Mouse (Mus musculus) naive thymus-derived CD4-positive, alpha-beta T cell, adult 2 months (primary cell): ENCODE measurements around the gene Frmd4b.

ENCODE experiments used
- DNase-seq: peaks from one replicate; pipeline ENCODE4 v3.0.0-alpha.2; 2011; ENCODE audit warnings: low read depth

Gene Frmd4b

GRCm38 (mm10) chr6:97579704-97580103, 37.6 kb downstream of the Frmd4b start:
- DNase-seq, result no peak

DNA sequence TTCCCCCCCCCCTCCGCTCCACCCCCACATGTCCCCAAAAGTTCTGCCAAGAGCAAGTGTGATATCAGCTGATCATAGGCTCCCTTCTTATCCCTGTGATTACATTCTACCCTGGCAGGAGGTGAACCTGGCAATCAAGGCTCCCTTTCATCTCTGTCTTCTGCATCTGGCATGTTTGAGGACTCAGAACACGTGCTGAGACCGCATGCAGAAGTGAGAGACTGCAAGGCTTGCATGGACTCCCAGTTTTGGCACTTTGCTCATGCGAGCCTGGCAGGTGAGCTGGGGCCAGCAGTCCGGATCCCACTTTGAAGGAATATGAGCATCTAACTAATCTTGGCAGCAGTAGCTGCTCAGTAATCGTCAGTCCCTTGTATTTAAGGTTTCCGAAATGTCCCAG, 39.1 kb downstream of the Frmd4b start:
- no peak for DNase-seq

DNA sequence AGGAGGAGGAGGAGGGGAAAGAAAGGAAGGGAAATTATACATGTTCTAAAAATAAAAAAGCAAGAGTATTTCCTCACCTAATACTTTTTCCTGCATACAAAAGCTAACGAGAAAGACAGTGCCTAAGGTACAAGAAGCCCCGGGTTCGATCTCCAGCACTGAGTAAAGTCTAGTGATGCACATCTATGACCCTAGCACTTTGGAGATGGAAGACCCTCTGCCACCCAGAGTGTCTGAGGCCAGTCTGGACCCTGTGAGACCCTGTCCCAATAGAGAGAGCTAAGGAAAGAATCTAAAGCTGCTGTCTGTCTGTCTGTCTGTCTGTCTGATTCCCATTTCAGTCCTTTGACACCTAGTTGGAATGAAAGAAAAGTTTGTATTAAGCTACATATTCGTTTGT, 40.0 kb downstream of the Frmd4b start:
- no peak for DNase-seq

DNA sequence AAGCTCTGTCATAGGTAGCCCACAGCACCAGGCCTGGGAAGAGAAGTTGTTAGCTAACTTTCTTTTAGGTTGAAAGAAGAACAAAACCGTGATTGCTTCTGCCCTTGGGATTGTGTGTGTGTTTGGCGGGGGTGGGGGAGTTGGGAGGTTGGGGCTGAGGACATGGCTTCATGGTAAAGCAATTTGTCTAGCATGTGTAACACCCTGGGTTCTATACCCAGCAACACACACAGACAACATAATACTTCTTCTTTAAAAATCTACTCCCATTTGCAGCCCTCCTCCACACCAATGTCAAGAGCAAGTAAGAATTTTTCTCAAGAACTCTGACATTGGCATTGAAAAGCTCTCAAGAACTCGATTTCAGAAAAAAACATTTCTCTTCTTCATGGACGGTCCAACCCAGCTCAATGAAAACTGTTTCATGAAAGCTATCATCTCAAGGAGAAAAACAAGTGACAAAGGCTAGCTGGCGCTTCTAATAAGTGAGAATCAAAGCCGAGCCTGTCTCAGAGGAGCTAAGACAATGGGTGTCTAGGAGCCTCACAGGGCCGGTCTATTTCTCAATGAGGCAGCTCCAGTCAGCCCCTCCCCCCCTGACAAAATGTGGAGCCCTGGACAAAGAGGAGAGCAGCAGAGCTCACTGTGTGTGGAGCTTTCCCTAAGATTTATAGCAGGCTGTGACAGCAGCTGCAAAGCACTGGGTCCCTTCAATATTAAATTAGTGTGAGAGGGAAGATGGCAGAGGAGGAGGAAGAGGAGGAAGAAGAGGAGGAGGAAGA, 40.6 kb downstream of the Frmd4b start:
- DNase-seq, result no peak

DNA sequence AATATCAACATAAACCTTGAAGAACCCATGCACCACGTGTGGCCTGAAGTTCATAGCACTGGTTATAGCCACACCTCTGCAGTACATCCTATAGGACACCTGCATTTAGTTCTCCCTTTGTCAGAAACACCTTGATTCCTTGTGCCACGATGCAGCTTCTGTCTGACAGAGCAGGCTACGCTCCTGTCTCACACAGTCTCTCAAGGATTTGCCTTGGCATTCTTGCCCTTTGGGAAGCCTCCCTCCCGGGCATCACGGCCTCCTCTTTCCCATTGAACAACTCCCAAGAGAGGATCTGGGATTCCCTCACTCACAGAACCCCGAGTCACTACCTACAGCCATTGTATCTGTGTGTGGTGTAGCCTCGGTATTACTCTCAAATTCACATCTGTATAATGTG, 41.2 kb downstream of the Frmd4b start:
- no peak for DNase-seq

GRCm38 (mm10) chr6:97574973-97575372, 42.4 kb downstream of the Frmd4b start:
- DNase-seq, result no peak

GRCm38 (mm10) chr6:97572226-97572625, 45.1 kb downstream of the Frmd4b start:
- DNase-seq, result no peak

DNA sequence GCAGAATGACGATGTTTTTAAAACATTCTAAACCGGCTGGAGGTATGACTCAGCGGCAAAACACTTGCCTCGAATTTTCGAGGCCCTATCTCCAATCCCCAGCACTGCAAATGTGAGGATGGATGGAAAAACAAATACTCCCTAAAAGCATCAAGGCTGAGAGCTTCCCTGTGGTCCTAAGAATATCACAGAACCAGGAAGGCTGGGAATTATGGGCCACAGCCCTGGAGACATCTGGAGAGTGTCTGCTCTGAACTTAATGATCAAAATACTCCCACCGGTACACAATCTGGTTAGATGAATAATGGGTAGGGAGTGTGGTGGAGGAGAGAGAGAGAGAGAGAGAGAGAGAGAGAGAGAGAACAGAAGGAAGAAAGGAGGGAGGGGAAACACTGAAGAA, 48.8 kb downstream of the Frmd4b start:
- DNase-seq, result no peak

GRCm38 (mm10) chr6:97566746-97567145, 50.6 kb downstream of the Frmd4b start:
- DNase-seq, result no peak

GRCm38 (mm10) chr6:97557147-97557546, 60.2 kb downstream of the Frmd4b start:
- no peak for DNase-seq

DNA sequence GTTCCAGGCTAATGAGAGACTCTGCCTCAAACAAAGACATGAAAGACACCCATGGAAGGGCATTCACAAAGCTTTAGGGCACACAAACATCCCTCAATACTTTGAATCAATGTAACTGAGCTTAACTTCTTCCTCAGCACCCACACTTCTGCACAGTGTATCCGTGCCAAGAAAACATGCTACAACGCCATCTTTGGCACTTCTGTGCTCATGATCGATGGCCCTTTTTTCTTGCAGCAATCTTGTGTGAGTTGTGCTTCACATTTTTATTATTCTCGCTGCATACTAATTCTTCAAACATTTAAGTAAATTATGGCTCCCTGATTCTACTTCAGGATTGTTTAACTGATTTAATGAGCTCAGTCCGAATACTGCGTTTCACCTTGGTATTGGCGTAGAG, 61.7 kb downstream of the Frmd4b start:
- no peak for DNase-seq

- no peak for DNase-seq
These were observed 63.9 kb downstream of the Frmd4b start for GRCm38 (mm10) chr6:97553431-97553830.

DNA sequence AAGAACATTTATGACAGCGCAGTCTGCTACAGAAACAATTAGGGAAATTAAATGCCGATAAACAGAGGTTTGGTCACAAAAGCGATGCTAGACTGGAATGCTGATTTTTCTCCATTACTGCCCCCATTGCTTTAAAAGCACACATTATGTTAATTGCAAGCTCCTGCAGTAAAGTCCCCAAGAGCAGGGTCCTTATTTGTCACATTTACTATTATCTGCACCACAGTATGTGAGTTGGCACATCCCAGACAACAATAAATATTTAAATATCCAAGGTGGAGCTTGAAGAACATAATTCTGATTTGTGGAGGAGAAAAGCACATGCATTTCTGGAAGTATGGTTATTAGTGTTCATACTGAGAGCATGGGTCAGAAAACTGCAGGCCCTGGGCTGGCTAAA, 64.8 kb downstream of the Frmd4b start:
- DNase-seq, result no peak

DNA sequence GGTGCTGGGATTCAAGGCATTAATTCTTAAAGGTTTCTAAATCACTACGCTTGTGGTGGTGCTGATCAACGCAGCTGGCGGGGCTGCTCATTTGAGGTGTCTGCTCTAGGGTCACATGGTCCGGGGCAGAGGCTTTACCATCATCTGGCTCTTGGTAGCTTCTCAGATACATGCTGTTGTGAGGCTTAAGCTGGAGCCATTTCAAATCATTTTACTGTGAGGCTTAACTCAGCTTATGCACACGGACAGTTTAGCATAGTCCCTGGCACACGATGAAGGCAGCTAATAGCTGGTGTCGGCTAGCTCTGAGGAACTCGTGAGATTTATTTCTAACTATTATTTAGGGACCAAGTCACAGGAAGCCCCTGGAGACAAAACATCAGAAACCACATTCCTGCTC, 65.5 kb downstream of the Frmd4b start:
- no peak for DNase-seq

DNA sequence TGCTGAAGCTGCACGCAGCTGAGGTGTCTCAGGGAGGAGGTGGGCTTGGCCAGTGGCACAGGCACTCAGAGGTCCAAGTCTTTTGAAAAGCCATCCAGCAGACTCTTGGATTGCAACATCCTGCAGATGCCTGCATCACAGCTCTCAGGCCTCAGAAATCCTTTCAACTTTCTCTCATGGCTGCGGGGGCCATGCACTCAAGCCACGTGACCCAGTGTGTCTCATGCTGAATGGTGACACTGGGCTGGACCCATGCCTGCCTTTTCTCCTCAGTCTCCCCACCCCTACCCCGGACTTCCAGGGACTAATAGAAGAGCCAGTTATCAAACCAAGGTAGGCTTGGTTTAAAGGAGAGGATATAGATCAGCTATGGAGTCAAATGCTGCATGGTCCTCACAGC, 66.2 kb downstream of the Frmd4b start:
- DNase-seq, result no peak

DNA sequence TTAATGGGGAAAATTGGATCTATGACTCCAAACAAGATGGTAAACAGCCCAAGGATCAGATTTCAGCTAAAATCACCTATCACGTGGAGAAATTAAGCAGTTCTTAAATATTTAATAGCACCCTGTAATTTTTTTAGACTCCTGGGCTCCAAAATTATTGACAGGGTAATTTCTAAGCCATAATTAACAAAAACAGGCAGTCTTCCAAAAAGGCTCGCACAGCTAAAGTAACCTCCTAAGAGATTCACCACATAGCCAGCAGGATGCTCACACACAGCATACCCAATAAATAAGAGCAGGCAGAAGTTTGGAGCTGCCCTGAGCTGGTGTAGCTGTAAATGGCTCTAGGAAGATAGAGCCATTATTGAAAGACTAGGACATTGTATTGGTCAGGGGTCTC, 76.9 kb downstream of the Frmd4b start:
- no peak for DNase-seq

DNA sequence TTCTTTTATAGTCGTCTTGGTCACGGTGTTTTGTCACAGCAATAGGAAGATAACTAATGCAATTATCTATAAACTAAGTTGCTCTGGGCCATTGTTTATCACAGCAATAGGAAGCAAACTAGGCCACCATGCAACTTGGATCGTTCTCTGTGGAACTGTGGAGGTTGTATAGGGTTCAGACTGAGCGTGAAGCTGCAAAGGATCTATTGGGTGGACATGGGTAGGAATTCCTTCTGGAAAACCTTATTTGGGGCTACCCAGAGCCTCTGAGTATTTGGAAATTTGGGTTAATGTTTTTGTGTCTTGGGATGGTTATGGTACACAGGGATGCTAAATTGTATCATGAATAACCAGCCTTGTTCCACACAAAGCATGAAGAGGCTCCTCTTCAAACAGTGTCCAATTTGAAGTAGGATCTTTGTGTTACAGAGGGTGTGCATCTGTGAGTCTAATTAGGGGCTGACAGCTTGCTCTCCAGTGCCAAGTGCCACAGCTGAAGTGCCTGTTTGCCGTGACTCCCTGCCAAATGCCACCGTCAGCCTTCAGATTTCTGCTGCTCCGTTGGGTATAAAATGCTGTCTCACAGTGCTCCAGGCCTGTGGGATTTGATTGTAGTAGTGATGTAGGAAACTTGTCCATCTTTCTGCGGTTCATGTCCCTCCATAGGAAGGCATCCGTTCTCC, 81.4 kb downstream of the Frmd4b start:
- DNase-seq, result no peak

- DNase-seq, result peak; percentile 73
These were observed 86.3 kb downstream of the Frmd4b start for GRCm38 (mm10) chr6:97531043-97531442.

- DNase-seq, result no peak
These were observed 88.2 kb downstream of the Frmd4b start for GRCm38 (mm10) chr6:97528961-97529680.

DNA sequence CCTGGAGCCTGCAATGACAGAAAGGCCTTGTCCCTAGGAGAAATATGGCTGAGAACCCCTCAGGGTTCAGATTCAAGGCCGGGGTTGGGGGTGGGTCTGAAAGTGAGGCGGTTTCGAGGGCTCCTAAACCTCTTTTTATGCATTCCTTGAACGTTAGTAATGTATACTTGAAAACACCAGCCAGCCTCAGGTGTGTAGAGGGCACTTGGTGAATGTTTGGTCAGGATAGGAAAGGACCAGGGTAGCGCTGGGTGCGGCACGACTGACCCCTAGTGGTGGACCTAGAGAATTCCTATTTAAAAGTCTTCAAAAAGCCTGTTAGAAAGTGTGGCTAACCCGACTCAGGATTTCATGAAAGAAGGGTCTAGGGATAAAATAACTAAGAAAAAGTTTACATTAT, 91.2 kb downstream of the Frmd4b start:
- peak; percentile 80 for DNase-seq

DNA sequence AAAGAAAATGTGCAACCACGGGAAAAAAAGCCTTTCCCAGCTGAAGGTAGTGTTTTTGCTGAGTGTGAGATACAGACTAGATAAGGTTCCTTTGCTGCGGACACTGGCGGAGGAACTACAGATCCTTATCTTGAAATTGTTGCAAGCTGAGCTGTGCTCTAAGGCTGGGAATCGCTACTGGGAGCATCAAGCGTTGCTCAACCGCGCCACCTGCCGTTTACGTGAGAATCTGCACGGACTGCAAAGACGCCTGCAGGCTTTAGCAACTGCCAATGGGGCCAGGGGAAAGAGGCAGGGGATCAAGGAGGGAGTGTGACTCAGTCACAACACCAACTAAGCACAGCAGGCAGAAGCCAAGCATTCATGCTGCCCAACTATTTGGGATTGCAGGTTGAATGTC, 94.2 kb downstream of the Frmd4b start:
- peak; percentile 86 for DNase-seq

DNA sequence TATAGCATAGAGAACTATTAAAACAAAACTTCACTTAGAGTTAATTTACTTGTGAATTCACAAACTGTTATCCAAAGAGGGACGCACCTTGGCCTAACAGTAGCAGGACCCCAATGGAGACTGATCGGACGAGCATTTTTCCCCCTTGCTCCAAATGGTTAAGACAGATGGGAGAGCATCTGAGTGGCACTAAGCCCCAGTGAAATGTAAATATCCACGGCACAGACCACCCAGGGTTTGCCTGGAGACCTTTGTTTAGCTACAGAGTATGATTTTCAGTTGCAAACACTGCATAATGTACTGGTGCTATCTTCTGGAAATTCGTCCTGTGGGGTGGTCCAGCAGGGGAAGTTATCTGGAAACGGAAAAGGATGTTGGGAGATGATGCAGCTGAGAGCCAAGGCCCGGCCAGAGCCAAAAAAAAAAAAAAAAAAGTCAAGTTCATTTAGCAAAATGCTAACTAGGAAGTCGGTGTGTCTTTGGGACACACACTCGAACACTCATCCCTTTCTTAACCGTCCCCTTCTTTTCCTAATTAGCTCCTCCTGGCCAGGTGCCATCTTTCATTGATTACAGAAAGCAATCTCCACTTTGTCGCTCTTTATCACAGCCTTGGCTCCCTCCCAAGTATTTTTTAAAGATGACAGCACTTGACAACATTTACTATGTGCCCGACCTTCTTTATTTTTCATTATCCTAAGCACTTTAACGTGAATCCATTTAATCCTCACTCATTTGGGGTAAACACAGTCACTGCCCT, 95.9 kb downstream of the Frmd4b start:
- DNase-seq, result no peak
